Mouse (Mus musculus): Measurements from ENCODE around the gene Acox2.

The Acox2 gene

GRCm38 (mm10) chr14:8213803-8214224 is 45.3 kb downstream of the Acox2 start, which contains the start of gene Kctd6:
TSS of gene Kctd6 (plus strand) at chr14:8214140.
- peak; percentile 96 for DNase-seq (ENCODE audit: low spot score)

GRCm38 (mm10) chr14:8212996-8213395 is 46.2 kb downstream of the Acox2 start:
- no peak for DNase-seq (ENCODE audit: low spot score)

GRCm38 (mm10) chr14:8209896-8210295 is 49.3 kb downstream of the Acox2 start:
- DNase-seq (ENCODE audit: low spot score): no peak

- DNase-seq (ENCODE audit: low spot score): peak; percentile 75
Observed at GRCm38 (mm10) chr14:8208876-8209275, 50.3 kb downstream of the Acox2 start.

- no peak for DNase-seq (ENCODE audit: low spot score)
Observed at GRCm38 (mm10) chr14:8207543-8207942, 51.6 kb downstream of the Acox2 start.

- no peak for DNase-seq (ENCODE audit: low spot score)
Observed at GRCm38 (mm10) chr14:8207105-8207504, 52.0 kb downstream of the Acox2 start.

- DNase-seq (ENCODE audit: low spot score): no peak
Observed at GRCm38 (mm10) chr14:8206179-8206910, 52.8 kb downstream of the Acox2 start.

GRCm38 (mm10) chr14:8201715-8202114 is 57.4 kb downstream of the Acox2 start:
- DNase-seq (ENCODE audit: low spot score): no peak

- no peak for DNase-seq (ENCODE audit: low spot score)
Observed at GRCm38 (mm10) chr14:8200769-8201168, 58.4 kb downstream of the Acox2 start.

- DNase-seq (ENCODE audit: low spot score): no peak
Observed at GRCm38 (mm10) chr14:8192727-8193126, 66.4 kb downstream of the Acox2 start.

GRCm38 (mm10) chr14:8191331-8191965 is 67.7 kb downstream of the Acox2 start:
- DNase-seq (ENCODE audit: low spot score): no peak

- no peak for DNase-seq (ENCODE audit: low spot score)
Observed at GRCm38 (mm10) chr14:8190556-8190955, 68.6 kb downstream of the Acox2 start.

- DNase-seq (ENCODE audit: low spot score): peak; percentile 53
Observed at GRCm38 (mm10) chr14:8186278-8187045, 72.7 kb downstream of the Acox2 start.

GRCm38 (mm10) chr14:8183330-8183729 is 75.8 kb downstream of the Acox2 start:
- DNase-seq (ENCODE audit: low spot score): no peak

GRCm38 (mm10) chr14:8180371-8181035 is 78.7 kb downstream of the Acox2 start:
- no peak for DNase-seq (ENCODE audit: low spot score)

- DNase-seq (ENCODE audit: low spot score): no peak
Observed at GRCm38 (mm10) chr14:8176251-8176650, 82.9 kb downstream of the Acox2 start.

All from left cerebral cortex, adult 11 months (tissue).